Mouse (Mus musculus): Measurements from ENCODE around the gene Gucd1.
"Not testable (repeated sequence)": the region's sequence is repeated elsewhere in the genome, so short reads cannot be mapped to it uniquely, and the experiment has no call there.

Gucd1 gene

DNA sequence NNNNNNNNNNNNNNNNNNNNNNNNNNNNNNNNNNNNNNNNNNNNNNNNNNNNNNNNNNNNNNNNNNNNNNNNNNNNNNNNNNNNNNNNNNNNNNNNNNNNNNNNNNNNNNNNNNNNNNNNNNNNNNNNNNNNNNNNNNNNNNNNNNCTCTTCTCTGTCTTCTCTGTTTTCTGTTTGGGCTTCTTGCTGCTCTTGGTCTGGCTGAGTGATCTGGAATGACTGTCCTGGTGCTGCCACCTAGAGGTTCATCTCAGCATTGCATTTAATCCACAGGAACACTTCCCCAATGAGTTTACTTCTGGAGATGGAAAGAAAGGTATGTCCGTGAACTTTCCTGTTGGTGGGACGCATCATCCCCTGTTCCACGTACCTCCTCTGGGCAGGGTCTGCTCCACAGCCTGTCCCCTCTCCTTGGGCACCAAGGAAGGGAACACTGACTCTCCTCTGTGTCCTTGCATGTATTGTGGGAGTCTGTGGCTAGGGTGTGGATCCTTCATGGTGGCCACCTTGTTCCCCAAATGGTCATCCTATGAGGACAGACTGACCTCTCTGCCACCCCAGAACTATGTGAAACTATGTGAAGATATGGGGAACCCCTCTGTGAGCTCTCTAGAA lies 81.1 kb downstream of the Gucd1 start:
- peak; percentile 44 to 79 for DNase-seq (ENCODE audit: low spot score in 2 of 2)

DNA sequence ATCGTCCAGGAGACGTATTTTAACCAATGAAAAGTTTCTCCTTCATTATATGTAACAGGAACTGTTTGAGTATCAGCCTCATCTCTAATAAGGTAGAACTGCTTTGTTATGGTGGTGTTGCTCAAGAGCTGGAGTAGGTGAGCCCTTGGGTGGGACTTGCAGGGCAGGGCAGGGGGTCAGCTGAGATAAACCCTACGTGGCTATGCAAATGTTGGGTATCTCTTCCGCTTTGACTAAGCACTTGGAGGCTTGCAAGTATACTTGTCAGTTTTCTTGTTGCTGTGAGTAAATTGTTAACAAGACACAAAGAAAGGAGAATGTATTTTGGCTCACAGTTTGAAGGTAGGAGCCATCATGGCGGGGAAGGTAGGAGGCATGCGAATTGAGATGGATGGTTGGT lies 87.1 kb downstream of the Gucd1 start:
- no peak for DNase-seq (ENCODE audit: low spot score in 2 of 2)

DNA sequence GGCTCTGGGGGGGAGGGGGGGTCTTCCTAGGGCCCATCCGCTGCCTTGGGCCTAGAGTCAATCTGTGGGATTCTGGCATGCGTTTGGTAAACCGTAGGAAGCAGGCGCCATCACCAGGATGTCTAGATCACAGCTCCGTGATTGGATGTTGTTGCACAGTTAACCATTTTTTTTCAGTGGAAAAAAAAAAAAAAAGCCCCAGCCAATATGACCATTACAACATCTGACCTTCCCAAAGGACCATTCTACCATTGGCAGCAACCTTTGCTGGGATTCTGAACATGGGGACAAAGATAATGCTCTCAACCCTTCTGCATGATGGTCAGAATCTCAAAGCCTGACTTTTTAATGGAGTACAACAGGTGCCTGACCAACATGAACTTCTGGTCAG lies 87.6 kb downstream of the Gucd1 start:
- DNase-seq (ENCODE audit: low spot score in 2 of 2) = no peak

DNA sequence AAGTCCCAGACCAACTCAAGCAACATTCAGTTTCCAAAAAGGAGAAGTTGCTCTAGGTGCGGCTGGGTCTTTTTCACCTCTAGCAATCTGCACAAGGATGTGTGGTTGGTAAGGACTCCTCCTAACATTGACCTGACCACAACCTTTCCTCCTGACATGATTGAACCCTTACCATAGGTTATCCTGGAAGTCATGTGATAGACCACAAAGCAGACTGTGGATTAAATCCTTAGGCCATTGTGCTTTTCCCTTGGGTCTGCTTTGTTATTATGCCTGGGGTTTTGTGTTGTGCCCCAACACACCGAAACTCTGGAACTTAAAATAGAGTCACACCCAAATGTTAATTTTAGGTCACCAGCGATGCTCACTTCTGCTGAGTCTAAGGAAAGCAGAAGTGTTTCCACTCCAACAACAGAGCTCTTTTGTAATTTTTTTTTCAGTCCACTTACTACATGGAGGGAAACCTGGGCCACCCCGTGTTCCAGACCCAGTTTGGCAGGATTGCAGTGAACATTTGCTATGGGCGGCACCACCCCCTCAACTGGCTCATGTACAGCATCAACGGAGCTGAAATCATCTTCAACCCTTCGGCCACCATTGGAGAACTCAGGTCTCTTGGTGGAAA lies 88.1 kb downstream of the Gucd1 start:
- DNase-seq (ENCODE audit: low spot score in 2 of 2) = no peak

DNA sequence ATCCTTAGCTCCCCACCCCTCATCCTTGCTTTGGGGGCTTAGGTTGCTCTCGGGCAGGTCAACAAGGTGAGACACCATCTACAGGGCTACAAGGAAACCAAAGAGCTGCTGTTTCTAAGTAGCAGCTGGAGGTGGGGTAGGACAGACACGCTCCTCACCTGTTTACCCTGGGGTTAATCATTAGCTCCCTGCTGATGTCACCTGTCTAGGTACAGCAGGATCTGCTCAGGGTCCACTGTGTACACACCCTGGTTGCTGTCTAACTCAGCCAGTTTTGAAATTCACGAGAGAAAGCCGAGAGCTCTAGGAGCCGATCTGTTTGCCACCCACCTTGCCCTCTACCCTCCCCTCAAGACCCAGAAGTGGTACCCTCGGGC lies 88.8 kb downstream of the Gucd1 start:
- DNase-seq (ENCODE audit: low spot score in 2 of 2) = no peak

DNA sequence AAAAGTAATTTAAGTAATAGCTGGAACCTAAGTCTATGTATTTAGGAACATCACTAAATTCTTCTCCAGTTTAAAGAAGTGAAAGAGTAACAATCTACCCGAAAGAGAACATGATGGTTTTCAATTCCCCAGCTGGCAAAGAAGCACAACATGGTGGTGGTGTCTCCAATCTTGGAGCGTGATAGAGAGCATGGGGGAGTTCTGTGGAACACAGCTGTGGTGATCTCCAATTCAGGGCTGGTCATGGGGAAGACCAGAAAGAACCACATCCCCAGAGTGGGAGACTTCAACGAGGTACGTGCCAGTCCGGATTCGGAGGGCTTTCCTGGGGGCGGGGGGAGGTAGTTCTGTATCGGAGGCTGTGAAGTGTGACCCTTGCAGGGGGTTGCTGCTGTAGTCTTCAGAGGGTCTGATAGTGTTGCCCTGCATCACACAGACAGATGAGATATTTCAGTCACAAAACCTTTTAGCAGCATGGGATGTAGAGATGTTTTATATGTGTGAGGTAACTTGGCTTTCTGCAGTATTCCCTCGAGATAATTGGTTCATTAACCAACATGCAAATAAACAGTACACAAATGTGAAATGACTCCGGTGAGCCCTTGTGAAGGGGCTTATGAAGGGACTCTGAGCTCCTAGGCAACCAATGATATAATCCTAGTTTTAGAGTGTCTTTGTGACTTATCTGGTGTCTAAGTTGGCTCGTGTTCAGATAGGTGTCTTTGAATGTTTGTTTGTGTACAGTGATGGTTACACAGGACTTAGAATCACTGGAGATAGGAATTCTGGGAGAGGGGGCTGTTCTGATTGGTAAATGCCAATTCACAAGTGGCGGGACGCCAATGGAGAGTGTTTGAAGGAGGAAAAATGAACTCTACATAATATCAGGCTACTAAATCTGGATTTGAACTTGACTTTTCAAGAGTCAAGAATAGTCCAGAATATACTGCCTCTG lies 89.4 kb downstream of the Gucd1 start:
- DNase-seq (ENCODE audit: low spot score in 2 of 2) = no peak

DNA sequence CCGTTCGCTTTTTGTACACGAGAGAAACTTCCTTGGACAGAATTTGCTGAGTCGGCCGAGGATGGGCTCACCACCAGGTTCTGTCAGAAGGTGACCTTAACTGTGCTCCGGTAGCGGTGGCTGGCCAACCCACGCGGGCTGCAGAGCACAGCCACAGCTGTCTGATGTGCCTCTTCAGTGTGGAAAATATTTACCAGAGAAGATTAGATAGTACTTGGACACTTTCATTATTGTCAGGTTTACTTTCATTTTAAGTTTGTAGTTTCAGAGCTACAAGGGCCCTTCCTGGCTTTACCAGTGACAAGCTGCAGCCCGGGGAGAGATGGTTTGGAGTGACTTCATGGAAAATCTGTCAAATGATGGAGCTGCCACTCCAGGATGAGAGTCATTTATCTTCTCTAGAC lies 93.3 kb downstream of the Gucd1 start:
- no peak for DNase-seq (ENCODE audit: low spot score in 2 of 2)

DNA sequence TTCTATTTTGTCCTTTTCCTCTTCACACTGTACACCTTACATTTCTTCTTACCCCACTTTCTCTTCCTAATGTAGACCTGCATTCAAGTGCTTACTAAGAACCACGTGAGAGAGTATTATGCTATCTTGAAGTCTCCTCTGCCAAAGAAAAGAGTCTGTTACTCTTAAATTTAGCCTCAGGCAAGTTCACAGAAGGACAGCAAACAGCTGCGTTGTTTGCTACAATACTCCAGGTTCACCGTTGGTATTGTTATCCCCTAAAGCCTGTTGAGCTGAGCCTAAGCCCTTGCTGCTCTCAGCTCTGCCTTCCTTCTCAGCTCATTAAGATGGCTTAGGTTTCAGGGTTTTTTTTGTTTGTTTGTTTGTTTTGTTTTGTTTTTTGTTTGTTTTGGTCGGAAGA lies 99.0 kb downstream of the Gucd1 start:
- DNase-seq (ENCODE audit: low spot score in 2 of 2) = no peak

DNA sequence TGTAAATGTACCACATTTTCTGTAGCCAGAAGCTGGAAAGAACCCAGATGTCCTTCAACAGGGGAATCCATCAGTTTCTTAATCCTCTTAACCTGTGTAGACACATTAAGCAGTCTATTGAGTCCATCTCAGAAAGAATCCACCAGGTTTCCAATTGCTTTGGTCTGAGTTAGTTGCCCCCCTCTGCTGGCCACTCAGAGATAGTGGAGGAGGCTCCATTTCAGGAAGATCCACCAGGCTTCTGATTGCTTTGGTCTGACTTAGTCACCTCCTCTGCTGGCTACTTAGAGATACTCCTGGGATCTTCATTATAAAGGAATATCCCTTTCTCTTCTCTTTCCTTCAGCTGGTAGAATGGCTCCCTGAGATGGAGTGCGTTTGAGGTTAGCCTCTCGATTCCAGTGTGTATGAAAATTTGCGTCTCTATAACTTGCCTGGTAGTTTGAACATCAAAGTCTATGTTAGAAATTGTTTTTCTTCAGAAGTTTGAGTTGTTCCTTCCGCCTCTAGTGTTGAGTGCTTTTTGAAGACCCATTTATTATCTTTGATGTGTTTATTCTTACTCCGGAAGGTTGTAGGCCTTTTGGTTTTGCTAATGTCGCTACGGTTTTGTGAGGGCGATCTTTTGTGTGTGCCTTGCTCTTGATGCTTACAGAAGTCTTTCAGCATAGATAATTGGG lies 100.3 kb downstream of the Gucd1 start:
- DNase-seq (ENCODE audit: low spot score in 2 of 2) = no peak

DNA sequence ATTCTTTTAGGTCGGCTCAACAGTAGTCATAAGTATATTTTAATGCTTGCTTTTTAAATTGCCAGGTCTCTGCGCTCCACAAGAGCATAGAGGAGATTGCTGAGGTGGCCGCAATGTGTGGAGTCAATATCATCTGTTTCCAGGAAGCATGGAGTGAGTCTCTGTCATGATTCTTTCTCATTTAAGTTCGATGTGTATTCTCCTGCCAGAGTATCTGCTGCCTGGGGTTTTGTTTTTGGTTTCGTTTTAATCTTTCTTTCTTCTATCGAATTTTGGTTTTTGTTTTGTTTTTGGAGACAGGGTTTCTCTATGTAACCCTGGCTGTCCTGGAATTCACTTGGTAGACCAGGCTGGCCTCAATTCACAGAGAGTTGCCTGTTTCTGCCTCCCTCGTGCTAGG lies 102.8 kb downstream of the Gucd1 start:
- no peak for DNase-seq (ENCODE audit: low spot score in 2 of 2)

DNA sequence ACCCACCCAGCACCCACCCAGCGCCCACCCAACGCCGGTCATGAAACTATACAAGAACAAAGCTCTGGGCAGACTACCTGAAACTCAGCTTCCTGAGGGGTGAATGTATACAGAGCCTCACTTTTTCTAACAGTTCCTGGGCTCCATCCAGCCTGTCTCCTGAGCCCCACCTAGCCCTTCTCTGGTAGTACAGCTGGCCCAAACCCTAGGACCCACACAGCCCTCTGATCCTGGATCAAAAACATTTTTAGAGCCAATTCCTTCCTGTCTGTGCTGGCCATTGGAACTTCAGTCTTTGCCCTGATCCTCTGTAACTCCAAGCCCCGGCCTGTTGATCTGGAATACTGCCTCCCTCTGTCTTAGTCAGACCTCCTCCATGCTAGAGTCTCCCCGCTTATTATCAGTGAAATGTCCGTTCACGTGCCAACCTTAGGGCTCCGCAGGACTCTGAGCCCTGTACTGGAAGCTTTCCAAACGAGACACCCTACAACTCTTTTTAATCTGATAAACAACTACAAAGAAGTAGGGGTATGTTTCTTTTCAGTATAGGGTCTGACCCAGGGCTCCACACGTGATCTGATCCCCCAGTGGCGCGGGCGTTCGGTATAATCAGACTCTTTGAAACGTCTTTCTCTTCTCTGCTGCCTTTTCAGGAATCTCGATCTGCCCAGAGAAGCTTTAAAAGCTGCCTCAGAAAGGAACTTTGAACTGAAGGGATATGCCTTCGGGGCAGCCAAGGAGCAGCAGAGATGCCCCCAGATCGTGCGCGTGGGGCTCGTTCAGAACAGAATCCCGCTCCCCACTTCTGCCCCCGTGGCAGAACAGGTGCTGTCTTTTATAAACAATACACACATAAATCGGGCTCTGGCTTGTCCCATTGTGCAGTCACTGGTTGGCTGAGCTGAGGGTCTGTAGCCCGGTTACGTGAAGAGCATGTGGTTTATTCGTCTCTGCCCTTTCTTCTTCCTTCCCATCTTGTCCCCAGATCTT lies 105.4 kb downstream of the Gucd1 start:
- DNase-seq (ENCODE audit: low spot score in 2 of 2) = no peak

DNA sequence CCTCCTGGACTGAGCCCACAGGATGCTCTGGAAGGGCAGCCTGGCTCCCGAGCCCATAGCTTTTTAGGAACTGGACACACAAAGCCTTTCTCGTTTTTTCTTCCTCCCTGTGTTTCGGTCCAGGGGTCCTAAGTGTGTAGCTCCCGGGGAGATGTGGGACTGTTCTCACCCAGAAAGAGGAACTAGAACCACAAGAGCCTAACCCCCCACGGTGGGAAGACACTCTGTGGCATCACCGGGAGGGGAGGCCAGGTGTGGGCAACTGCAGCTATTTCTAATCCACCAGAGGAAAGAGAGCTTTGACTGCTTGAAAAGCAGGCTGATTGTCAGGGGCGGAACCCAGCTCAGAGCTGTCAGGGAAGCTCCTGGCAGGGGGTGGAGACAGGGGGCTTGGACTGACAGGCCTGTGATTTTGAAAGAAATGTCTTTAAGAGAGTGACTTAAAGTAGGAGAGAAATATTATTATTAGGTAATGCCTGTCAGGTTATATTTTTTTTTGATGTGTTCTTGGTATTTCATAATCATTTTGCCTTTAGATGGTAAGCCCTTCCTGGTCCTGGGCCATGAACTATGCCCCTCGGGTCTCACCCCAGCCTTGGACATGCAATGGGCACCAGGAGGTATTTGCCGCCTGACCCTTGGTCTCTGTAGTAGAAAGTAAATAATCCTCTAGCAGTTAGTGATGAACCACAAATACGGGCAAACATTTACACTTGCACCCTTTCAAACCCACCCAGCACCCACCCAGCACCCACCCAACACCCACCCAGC lies 106.2 kb downstream of the Gucd1 start:
- not testable (repeated sequence) for DNase-seq (ENCODE audit: low spot score in 2 of 2)

DNA sequence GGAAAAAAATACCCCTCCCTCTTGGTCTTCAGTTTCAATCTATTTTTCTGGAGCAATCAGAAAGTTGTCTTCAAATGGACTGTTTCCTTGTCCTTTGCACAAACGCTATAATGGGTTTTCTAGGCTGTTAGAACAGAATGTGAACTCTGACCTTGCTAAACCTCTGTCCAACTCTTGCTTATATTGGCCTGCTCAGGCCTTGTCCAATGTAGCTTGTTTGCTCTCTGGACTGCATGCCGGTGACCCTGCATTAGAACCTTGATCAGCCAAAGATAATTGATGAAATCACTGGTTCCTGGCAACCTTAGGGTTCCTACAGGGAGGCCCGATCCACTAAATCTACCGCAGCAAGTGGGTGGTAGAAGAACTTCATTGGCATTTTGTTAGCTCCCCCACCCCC lies 110.0 kb downstream of the Gucd1 start:
- DNase-seq (ENCODE audit: low spot score in 2 of 2) = no peak

DNA sequence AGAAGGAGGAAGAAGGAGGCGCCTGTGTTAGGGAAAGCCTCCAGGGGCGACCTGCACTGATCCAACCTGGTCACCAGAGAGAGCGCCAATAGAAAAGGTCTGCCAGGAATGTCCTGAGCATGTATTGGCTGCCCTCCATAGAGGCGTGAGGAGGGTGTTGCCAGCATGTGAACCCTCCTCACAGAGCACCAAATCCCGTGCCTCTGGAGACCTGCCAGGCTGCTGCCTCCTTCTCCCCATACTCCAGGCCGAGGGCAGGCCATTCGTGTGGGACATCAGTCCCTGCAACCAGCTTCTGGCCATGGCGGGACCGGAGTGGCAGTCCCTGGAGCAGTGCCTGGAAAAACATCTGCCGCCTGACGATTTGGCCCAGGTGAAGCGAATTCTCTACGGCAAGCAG lies 111.0 kb downstream of the Gucd1 start:
- no peak for DNase-seq (ENCODE audit: low spot score in 2 of 2)

DNA sequence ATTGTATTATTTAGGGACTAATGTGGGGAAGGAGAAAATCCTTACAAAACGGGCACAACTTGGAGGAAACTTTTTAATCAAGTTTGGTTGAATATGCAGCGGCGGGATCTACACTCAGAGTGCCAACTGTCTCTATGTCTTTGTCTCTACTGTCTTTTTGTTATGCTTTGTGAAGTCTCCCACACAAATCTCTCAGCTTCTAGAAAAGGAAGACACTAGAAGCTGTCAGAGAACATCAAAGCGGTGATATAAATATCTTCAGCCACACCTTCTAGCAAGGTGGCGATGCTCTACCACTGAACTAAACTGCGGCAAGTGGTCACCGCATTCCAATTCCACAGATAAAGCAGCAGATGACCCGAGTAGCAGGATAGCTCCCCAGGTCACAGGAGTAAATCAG lies 111.9 kb downstream of the Gucd1 start:
- no peak for DNase-seq (ENCODE audit: low spot score in 2 of 2)

DNA sequence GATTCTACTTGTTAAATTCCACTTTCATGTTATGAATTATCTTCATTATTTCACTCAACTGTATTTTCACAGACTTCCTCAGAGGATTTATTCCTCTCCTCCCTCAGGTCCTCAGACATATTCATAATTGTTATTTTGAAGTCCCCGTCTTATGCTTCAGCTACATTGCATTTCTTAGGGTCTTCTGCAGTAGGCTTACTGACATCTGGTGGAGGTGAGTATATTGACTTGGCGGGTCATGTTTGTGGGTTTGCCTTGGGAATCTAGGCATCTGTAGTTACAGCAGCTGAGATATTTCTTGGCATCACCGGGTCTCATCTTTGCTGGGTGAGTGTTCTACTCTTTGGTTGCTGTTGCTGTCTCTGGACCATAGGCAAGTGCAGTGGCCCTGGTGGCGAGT lies 116.8 kb downstream of the Gucd1 start, which contains the start of gene Upb1:
Gene Upb1, plus strand, starts transcription at position 158 of the 400 bp plus-strand sequence.
- no peak for DNase-seq (ENCODE audit: low spot score in 2 of 2)

DNA sequence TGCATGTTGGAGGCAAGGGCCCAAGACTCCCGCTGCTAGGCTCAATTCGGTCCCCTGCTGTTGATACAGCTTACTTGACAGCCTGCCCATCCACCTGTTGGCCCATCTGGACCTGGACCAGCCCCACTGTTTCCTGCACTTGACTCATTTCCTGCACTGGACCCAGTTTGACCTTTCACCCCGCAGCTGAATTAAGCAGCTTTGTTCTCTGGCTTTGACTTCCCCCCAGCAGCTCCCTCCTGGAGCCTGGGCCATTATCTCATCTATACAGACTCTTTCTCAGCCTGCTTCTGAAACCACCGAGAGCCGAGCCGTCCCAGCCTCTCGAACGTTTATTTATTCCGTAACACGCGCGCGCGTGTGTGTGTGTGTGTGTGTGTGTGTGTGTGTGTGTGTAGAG lies 120.8 kb downstream of the Gucd1 start:
- no peak for DNase-seq (ENCODE audit: low spot score in 2 of 2)

DNA sequence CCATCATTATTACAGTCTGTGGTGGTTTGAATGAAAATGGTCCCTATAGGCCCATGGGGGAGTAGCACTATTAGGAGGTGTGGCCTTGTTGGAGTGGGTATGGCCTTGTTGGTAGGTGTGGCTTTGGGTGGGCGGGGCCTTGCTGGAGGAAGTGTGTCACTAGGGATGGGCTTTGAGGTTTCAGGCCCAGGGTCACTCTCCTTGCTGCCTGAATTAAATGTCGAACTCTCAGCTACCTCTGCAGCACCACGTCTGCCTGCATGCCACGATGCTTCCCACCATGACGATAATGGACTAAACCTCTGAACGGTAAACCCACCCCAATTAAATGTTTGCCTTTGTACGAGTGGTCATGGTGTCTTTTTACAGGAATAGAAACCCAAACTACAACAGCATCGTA lies 123.0 kb downstream of the Gucd1 start:
- no peak for DNase-seq (ENCODE audit: low spot score in 2 of 2)

DNA sequence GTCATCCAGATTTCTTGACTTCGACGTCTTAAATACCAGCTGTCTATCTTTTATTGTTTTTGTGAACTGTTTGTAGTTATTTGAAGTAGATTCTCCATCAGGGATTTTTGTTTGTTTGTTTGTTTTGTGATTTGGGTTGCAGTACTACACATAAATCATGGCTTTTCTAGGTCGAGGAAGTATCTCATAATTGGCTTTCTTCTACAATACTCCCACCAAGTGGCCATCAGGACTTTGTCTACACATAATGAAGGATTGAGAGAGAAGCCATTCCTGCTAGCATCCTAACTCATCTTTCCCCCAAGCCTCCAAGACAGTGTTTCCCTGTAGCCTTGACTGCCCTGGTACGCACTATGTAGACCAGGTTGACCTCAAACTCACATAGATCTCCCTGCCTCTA lies 126.9 kb downstream of the Gucd1 start:
- DNase-seq (ENCODE audit: low spot score in 2 of 2) = no peak

DNA sequence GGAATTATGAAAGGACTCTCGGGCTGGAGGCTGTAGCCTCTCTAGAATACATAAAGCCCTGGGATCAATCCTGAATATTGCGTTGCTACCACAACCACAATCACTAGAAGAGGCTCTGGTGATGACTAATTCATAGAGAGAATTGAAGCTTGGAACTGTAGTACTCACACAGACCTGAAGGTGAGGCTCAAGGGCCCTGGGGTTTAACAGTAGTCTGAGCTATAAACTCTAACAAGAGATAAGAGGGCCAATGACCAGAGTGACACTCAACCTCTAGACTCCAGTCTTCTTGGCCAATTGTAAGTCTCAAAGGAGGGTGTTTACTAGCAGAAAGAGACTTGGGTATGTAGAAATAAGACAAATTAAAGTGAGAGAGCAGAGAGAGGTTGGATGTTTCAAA lies 127.6 kb downstream of the Gucd1 start:
- no peak for DNase-seq (ENCODE audit: low spot score in 2 of 2)

Measured in thymus, postnatal 10 days (tissue).